Mouse (Mus musculus) layer of hippocampus, postnatal 14 days (tissue): Measurements from ENCODE around the gene Tekt4. TPM values are rescaled to one million over a fixed set of nuclear protein-coding genes. Genes with fewer than 3 reads are reported as not detected.

Experiments used
- total RNA-seq, 2 experiments: library from RNA; stranded (reverse); gene quantifications; 2 replicates each; pipeline ENCODE4 v1.2.3; 2021

The Tekt4 gene
- total RNA-seq, 2 experiments from 2014 or later = 3.3 to 4.6 TPM

Other genes with a start within 250 kb of the Tekt4 start
- gene Gnptg, start 214.5 kb upstream of the Tekt4 start, total RNA-seq = 10 to 100 TPM; 64.4 to 71.9 TPM
- 10 to 100 TPM; 25.0 to 26.6 TPM for gene Tsr3, start 214.4 kb upstream of the Tekt4 start, total RNA-seq
- 10 to 100 TPM in 1 of 2 experiments, 1 to 10 TPM in 1; 9.7 to 11.3 TPM for gene Baiap3, start 198.3 kb upstream of the Tekt4 start, total RNA-seq
- 100 to 1,000 TPM; 208 to 219 TPM for gene Ube2i, start 180.0 kb upstream of the Tekt4 start, total RNA-seq
- not detected for gene Prss34, start 156.2 kb upstream of the Tekt4 start, total RNA-seq
- gene Prss28, start 146.0 kb upstream of the Tekt4 start, total RNA-seq = not detected
- not detected for gene Prss29, start 136.0 kb upstream of the Tekt4 start, total RNA-seq
- gene Tpsab1, start 109.1 kb upstream of the Tekt4 start, total RNA-seq = not detected
- gene Tpsb2, start 88.3 kb upstream of the Tekt4 start, total RNA-seq = 1 to 10 TPM in 1 of 2 experiments, under 1 TPM in 1; 0.36 to 1.8 TPM
- not detected for gene Tpsg1, start 85.3 kb upstream of the Tekt4 start, total RNA-seq
- gene Cacna1h, start 20.8 kb upstream of the Tekt4 start, total RNA-seq = 10 to 100 TPM; 80.9 to 98.4 TPM
- gene Sstr5, start 42.7 kb downstream of the Tekt4 start, total RNA-seq = under 1 TPM; 0.14 to 0.16 TPM
- gene Sox8, start 116.1 kb downstream of the Tekt4 start, total RNA-seq = 10 to 100 TPM; 78.2 to 81.1 TPM
- 10 to 100 TPM; 26.2 to 27.2 TPM for gene Lmf1, start 124.5 kb downstream of the Tekt4 start, total RNA-seq